In the genomic region with DNA sequence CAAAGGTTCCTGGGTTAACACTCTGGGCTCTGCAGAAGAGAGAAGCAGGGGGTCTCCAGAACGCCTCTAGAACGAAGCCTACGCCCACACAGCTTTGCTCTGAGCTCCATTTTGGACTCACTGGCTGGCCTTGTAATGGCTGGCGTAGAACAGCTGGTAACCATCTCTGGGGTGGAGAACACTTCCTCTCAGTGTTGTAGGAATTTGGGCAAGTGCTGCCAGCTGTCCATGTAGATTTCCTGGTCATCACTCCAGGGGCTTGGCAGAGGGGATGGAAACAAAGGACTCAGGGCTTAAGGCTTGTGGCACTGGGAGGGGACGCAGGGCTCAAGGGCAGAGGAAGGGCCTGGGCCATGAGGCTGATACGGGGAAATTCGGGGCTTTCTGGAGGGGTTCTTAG, we compare ENCODE assay signal across 29 mouse cellular contexts. TPM values are rescaled to one million over a fixed set of nuclear protein-coding genes. Genes with fewer than 3 reads are reported as not detected.
DNase-seq lines count a peak whose midpoint lies in the region; ATAC-seq and TF ChIP-seq lines count a peak whose summit lies in the region.
"Had no signal": no experiment of that assay in that cellular context is flagged by ENCODE, and none has a peak within 500 bp of the region (broad histone marks: within the 10 kb centered on the region; RNA-seq: fewer than 3 reads in every experiment).

No protein-coding gene starts in this region.

- no peak overlapping the region for H3K4me3 ChIP-seq in stomach, postnatal 0 days (ENCODE audit: low read depth, low read length)
- no peak overlapping the region for H3K4me3 ChIP-seq in midbrain, embryonic 10.5 days
- H3K4me3 ChIP-seq: embryonic facial prominence, embryonic 13.5 days; heart, embryonic 10.5 days; hindbrain, embryonic 12.5 days; left cerebral cortex, adult 2 months had no signal

- TF ChIP-seq CTCF in stomach, postnatal 0 days (IDR thresholded peaks at IDR 0.05; ENCODE audit: low read depth), result no peak

- peak overlapping the region; percentile 24 for H3K27ac ChIP-seq in stomach, postnatal 0 days (replicated peaks)
- H3K27ac ChIP-seq in midbrain, embryonic 10.5 days (replicated peaks), result no peak overlapping the region
- H3K27ac ChIP-seq: embryonic facial prominence, embryonic 13.5 days; heart, embryonic 10.5 days; hindbrain, embryonic 12.5 days; left cerebral cortex, adult 2 months; macrophage had no signal

- H3K9ac ChIP-seq in stomach, postnatal 0 days (ENCODE audit: low read length), result no peak overlapping the region
- H3K9ac ChIP-seq: embryonic facial prominence, embryonic 13.5 days; hindbrain, embryonic 12.5 days had no signal

- no peak for TF ChIP-seq EP300 in stomach, postnatal 0 days (optimal IDR thresholded peaks at IDR 0.05)

- no peaks in the 10 kb centered on the region for H3K36me3 ChIP-seq in stomach, postnatal 0 days (ENCODE audit: control insufficient read depth, insufficient read depth, low read length)
- no peaks in the 10 kb centered on the region for H3K36me3 ChIP-seq in midbrain, embryonic 10.5 days
- H3K36me3 ChIP-seq: embryonic facial prominence, embryonic 13.5 days; G1E; heart, embryonic 10.5 days; hindbrain, embryonic 12.5 days had no signal

- peak; percentile 0 for DNase-seq in adrenal gland, postnatal 10 days
- DNase-seq in adrenal gland, adult (ENCODE audit: inconsistent age in 2 of 2, low spot score in 1 of 2), result no peak
- peak; percentile 26 for DNase-seq in testis, postnatal 10 days (ENCODE audit: low spot score)
- DNase-seq in testis, postnatal 14 days (ENCODE audit: low spot score), result no peak
- DNase-seq in lung, postnatal 14 days, result peak; percentile 55
- DNase-seq in stomach, postnatal 0 days (ENCODE audit: low spot score), result no peak
- DNase-seq in midbrain, embryonic 10.5 days (ENCODE audit: low spot score), result no peak
- DNase-seq: cerebellum, adult 9-11 months; kidney, adult 2 months; kidney, postnatal 14 days; layer of hippocampus, adult 9-11 months; left cerebral cortex, postnatal 4 days; right cerebral cortex, adult 18-20 months; thymus, adult 18-20 months had no signal

- peaks cover 4% of the 10 kb centered on the region for H3K4me1 ChIP-seq in stomach, postnatal 0 days (replicated peaks; ENCODE audit: control insufficient read depth, insufficient read depth)
- H3K4me1 ChIP-seq in midbrain, embryonic 10.5 days, result peaks cover 20% of the 10 kb centered on the region

- 63% methylated on average over 7 of the region's 7 CpGs for WGBS in stomach, postnatal 0 days
- WGBS in midbrain, embryonic 10.5 days, result 79% methylated on average over 7 of the region's 7 CpGs

- H3K9me3 ChIP-seq in stomach, postnatal 0 days (ENCODE audit: control insufficient read depth, low read length), result no peaks in the 10 kb centered on the region
- H3K9me3 ChIP-seq in midbrain, embryonic 10.5 days (replicated peaks), result no peaks in the 10 kb centered on the region
- H3K9me3 ChIP-seq: embryonic facial prominence, embryonic 13.5 days; G1E; heart, embryonic 10.5 days; hindbrain, embryonic 12.5 days had no signal

- no peak for ATAC-seq in stomach, postnatal 0 days (ENCODE audit: low FRiP score, low TSS enrichment)
- ATAC-seq: activated CD4-positive, CD25-positive, alpha-beta regulatory T cell, adult 4 months; forebrain, embryonic 14.5 days; inflammation-experienced regulatory T-cells, adult 6 months had no signal

- no peaks in the 10 kb centered on the region for H3K27me3 ChIP-seq in stomach, postnatal 0 days (ENCODE audit: control insufficient read depth, insufficient read depth, low read length)
- H3K27me3 ChIP-seq in midbrain, embryonic 10.5 days (ENCODE audit: low read depth, poor library complexity, severe bottlenecking), result no peaks in the 10 kb centered on the region
- H3K27me3 ChIP-seq: embryonic facial prominence, embryonic 13.5 days; hindbrain, embryonic 12.5 days had no signal

- H3K4me2 ChIP-seq in stomach, postnatal 0 days (replicated peaks; ENCODE audit: low read depth), result no peak overlapping the region
- H3K4me2 ChIP-seq: embryonic facial prominence, embryonic 13.5 days; hindbrain, embryonic 12.5 days; liver, embryonic 11.5 days; midbrain, embryonic 11.5 days had no signal

RNA-seq across cellular contexts. Expression of a gene that starts 3.7 kb away (rescaled TPM):
- 1 to 10 TPM; 3.0 to 3.4 TPM for total RNA-seq in adrenal gland, postnatal 10 days (2021)
- polyA plus RNA-seq in stomach, postnatal 0 days (2015; fragmentation: Nextera tagmentation; extraction: Ambion mirVana), result 0.28 and 0.35 TPM in 2 replicates
- 0.78 and 0.84 TPM in 2 replicates for polyA plus RNA-seq in midbrain, embryonic 10.5 days (2016; fragmentation: Nextera tagmentation; extraction: Ambion mirVana)
- polyA plus RNA-seq: activated CD4-positive, CD25-positive, alpha-beta regulatory T cell, adult 4 months; embryonic facial prominence, embryonic 13.5 days; G1E; inflammation-experienced regulatory T-cells, adult 6 months; macrophage had no signal

RNA-seq across cellular contexts. Expression of a gene that starts 21.7 kb away (rescaled TPM):
- total RNA-seq in adrenal gland, postnatal 10 days (2021), result 10 to 100 TPM; 16.2 to 27.8 TPM
- polyA plus RNA-seq in stomach, postnatal 0 days (2015; fragmentation: Nextera tagmentation; extraction: Ambion mirVana), result 0.85 and 1.2 TPM in 2 replicates
- not detected in 2 replicates for polyA plus RNA-seq in midbrain, embryonic 10.5 days (2016; fragmentation: Nextera tagmentation; extraction: Ambion mirVana)
- total RNA-seq: G1E; gastrocnemius, postnatal 36 days; heart, postnatal 10 days; left cerebral cortex, adult 2 months; left cerebral cortex, postnatal 4 days had no signal
- polyA plus RNA-seq: activated CD4-positive, CD25-positive, alpha-beta regulatory T cell, adult 4 months; brain, embryonic 14.5 days; embryonic facial prominence, embryonic 13.5 days; forebrain, embryonic 14.5 days; G1E; heart, embryonic 10.5 days; hindbrain, embryonic 12.5 days; inflammation-experienced regulatory T-cells, adult 6 months; liver, embryonic 11.5 days; macrophage; midbrain, embryonic 11.5 days; neural tube, embryonic 11.5 days had no signal

RNA-seq across cellular contexts. Expression of a gene that starts 36.3 kb away (rescaled TPM):
- 100 to 1,000 TPM; 111 to 113 TPM for total RNA-seq in adrenal gland, postnatal 10 days (2021)
- polyA plus RNA-seq in stomach, postnatal 0 days (2015; fragmentation: Nextera tagmentation; extraction: Ambion mirVana), result 631 and 679 TPM in 2 replicates
- polyA plus RNA-seq in midbrain, embryonic 10.5 days (2016; fragmentation: Nextera tagmentation; extraction: Ambion mirVana), result 207 and 245 TPM in 2 replicates

RNA-seq across cellular contexts. Expression of a gene that starts 55.2 kb away (rescaled TPM):
- total RNA-seq in adrenal gland, postnatal 10 days (2021), result 1 to 10 TPM in 1 of 2 experiments, under 1 TPM in 1; 0.63 to 1.3 TPM
- polyA plus RNA-seq in stomach, postnatal 0 days (2015; fragmentation: Nextera tagmentation; extraction: Ambion mirVana), result 0.16 and 0.19 TPM in 2 replicates
- polyA plus RNA-seq in midbrain, embryonic 10.5 days (2016; fragmentation: Nextera tagmentation; extraction: Ambion mirVana), result 2.4 and 2.9 TPM in 2 replicates
- total RNA-seq: heart, postnatal 10 days had no signal
- polyA plus RNA-seq: activated CD4-positive, CD25-positive, alpha-beta regulatory T cell, adult 4 months; inflammation-experienced regulatory T-cells, adult 6 months; macrophage had no signal

RNA-seq across cellular contexts. Expression of a gene that starts 56.3 kb away (rescaled TPM):
- total RNA-seq in adrenal gland, postnatal 10 days (2021), result 1 to 10 TPM; 3.9 to 5.6 TPM
- 2.7 and 2.8 TPM in 2 replicates for polyA plus RNA-seq in stomach, postnatal 0 days (2015; fragmentation: Nextera tagmentation; extraction: Ambion mirVana)
- 0.68 and 0.85 TPM in 2 replicates for polyA plus RNA-seq in midbrain, embryonic 10.5 days (2016; fragmentation: Nextera tagmentation; extraction: Ambion mirVana)
- total RNA-seq: G1E had no signal
- polyA plus RNA-seq: activated CD4-positive, CD25-positive, alpha-beta regulatory T cell, adult 4 months; G1E; macrophage had no signal

Comparison
In these comparisons a context has a peak if more than half of its experiments do, and no peak if none do; other contexts are left out.
1. DNase-seq: peak in adrenal gland, postnatal 10 days (single experiment), testis, postnatal 10 days (single experiment) and lung, postnatal 14 days (single experiment); none in adrenal gland, adult (0 of 2), testis, postnatal 14 days (single experiment), stomach, postnatal 0 days (single experiment) and midbrain, embryonic 10.5 days (single experiment).